Mouse (Mus musculus): ENCODE measurements around the gene Gm10376.
"Not testable (repeated sequence)": the region's sequence is repeated elsewhere in the genome, so short reads cannot be mapped to it uniquely, and the experiment has no call there.

Gm10376 gene

GRCm38 (mm10) chr14:43015528-43015927, at the start of gene Gm10376:
Gene Gm10376 (minus strand): TSS chr14:43015628.
- not testable (repeated sequence) for DNase-seq (ENCODE audit: low spot score in 2 of 2)

- DNase-seq (ENCODE audit: low spot score in 2 of 2): not testable (repeated sequence)
These were observed 44.8 kb upstream of the Gm10376 start for GRCm38 (mm10) chr14:43060179-43060578.

GRCm38 (mm10) chr14:43058063-43058462, 42.6 kb upstream of the Gm10376 start:
- DNase-seq (ENCODE audit: low spot score in 2 of 2): not testable (repeated sequence)

GRCm38 (mm10) chr14:42993524-42993923, 21.9 kb downstream of the Gm10376 start, which contains the start of gene Gm8082:
Gene Gm8082 (minus strand): TSS chr14:42993624.
- DNase-seq (ENCODE audit: low spot score in 2 of 2): not testable (repeated sequence)

Measured in urinary bladder, postnatal 36 days (tissue).